ENCODE assay signal across 21 mouse cellular contexts in the genomic region with DNA sequence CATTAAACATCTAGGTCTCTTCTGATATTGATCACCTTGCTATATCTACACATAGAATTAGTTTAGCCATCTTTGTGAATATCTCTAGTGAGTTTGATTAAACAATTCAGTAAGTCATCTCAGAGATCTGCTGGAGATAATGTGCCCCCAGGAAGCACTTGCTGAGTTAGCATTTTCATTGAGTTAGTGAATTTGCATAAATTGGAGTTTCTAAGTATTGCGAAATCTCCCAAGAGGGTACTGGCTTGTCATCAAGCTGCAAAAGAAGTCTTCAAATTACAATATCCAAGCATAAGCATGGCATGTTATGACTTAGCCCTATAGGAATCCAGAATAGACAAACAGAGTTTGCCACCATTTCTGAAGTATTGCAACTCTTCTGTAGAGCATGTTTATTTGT.
A peak's percentile ranks its signal among the peaks of the same experiment; 100 is the strongest.
DNase-seq lines count a peak whose midpoint lies in the region; ATAC-seq and TF ChIP-seq lines count a peak whose summit lies in the region.
"Had no signal": no experiment of that assay in that cellular context is flagged by ENCODE, and none has a peak within 500 bp of the region (broad histone marks: within the 10 kb centered on the region; RNA-seq: fewer than 3 reads in every experiment).

No protein-coding gene starts in this region.

- H3K27me3 ChIP-seq in midbrain, embryonic 11.5 days (ENCODE audit: control insufficient read depth, insufficient read depth, low read length): no peaks in the 10 kb centered on the region
- no peaks in the 10 kb centered on the region for H3K27me3 ChIP-seq in midbrain, postnatal 0 days (ENCODE audit: insufficient read depth, low read length)
- H3K27me3 ChIP-seq: embryonic facial prominence, embryonic 12.5 days; forebrain, embryonic 13.5 days; forebrain, embryonic 15.5 days had no signal

- H3K4me2 ChIP-seq in midbrain, embryonic 11.5 days: no peak overlapping the region
- H3K4me2 ChIP-seq in midbrain, postnatal 0 days (ENCODE audit: low read depth, low read length, poor library complexity, severe bottlenecking): no peak overlapping the region
- H3K4me2 ChIP-seq: embryonic facial prominence, embryonic 12.5 days; forebrain, embryonic 13.5 days; forebrain, embryonic 15.5 days had no signal

- H3K4me1 ChIP-seq in midbrain, embryonic 11.5 days (ENCODE audit: control insufficient read depth, insufficient read depth, low read length): no peaks in the 10 kb centered on the region
- H3K4me1 ChIP-seq in midbrain, postnatal 0 days (ENCODE audit: insufficient read depth, low read length): no peaks in the 10 kb centered on the region
- H3K4me1 ChIP-seq: embryonic facial prominence, embryonic 12.5 days; forebrain, embryonic 13.5 days; forebrain, embryonic 15.5 days had no signal

- ATAC-seq in midbrain, embryonic 11.5 days (ENCODE audit: low FRiP score): no peak
- ATAC-seq in midbrain, postnatal 0 days (ENCODE audit: low FRiP score): no peak
- ATAC-seq: forebrain, embryonic 13.5 days; forebrain, embryonic 15.5 days; forebrain, postnatal 0 days had no signal

- no peaks in the 10 kb centered on the region for H3K9me3 ChIP-seq in midbrain, embryonic 11.5 days (ENCODE audit: control insufficient read depth, low read length)
- H3K9me3 ChIP-seq in midbrain, postnatal 0 days (ENCODE audit: low read length): no peaks in the 10 kb centered on the region
- H3K9me3 ChIP-seq: embryonic facial prominence, embryonic 10.5 days; embryonic facial prominence, embryonic 12.5 days; forebrain, embryonic 13.5 days; forebrain, embryonic 15.5 days had no signal

- H3K4me3 ChIP-seq in midbrain, embryonic 11.5 days (ENCODE audit: low read depth, low read length): no peak overlapping the region
- no peak overlapping the region for H3K4me3 ChIP-seq in midbrain, postnatal 0 days (ENCODE audit: low read depth, low read length)
- H3K4me3 ChIP-seq in gastrocnemius, adult 2 months: no peak overlapping the region
- H3K4me3 ChIP-seq: embryonic facial prominence, embryonic 10.5 days; embryonic facial prominence, embryonic 12.5 days; forebrain, embryonic 13.5 days; forebrain, embryonic 15.5 days had no signal

- intact Hi-C loops in gastrocnemius, adult 2 months (cut with DNase I): no loop called here

- H3K9ac ChIP-seq in midbrain, embryonic 11.5 days (ENCODE audit: low read length): no peak overlapping the region
- no peak overlapping the region for H3K9ac ChIP-seq in midbrain, postnatal 0 days (replicated peaks; ENCODE audit: low read length, poor library complexity, severe bottlenecking)
- H3K9ac ChIP-seq: embryonic facial prominence, embryonic 12.5 days; forebrain, embryonic 13.5 days; forebrain, embryonic 15.5 days; forebrain, postnatal 0 days had no signal

- 98% methylated on average over 1 of the region's 1 CpGs for WGBS in midbrain, embryonic 11.5 days
- 87% methylated on average over 1 of the region's 1 CpGs for WGBS in midbrain, postnatal 0 days

- no peaks in the 10 kb centered on the region for H3K36me3 ChIP-seq in midbrain, embryonic 11.5 days (ENCODE audit: control insufficient read depth, insufficient read depth, low read length)
- H3K36me3 ChIP-seq in midbrain, postnatal 0 days (ENCODE audit: insufficient read depth, low read length): no peaks in the 10 kb centered on the region
- H3K36me3 ChIP-seq: embryonic facial prominence, embryonic 10.5 days; embryonic facial prominence, embryonic 12.5 days; forebrain, embryonic 15.5 days; G1E had no signal

- DNase-seq in midbrain, embryonic 11.5 days (ENCODE audit: low spot score, missing footprints): peak; percentile 44
- DNase-seq in midbrain, postnatal 0 days (ENCODE audit: low spot score): no peak
- DNase-seq in NIH3T3 (ENCODE audit: low read depth): peak; percentile 44
- DNase-seq in gastrocnemius, adult 2 months: no peak
- DNase-seq in retina, postnatal 1 day: no peak
- DNase-seq: adrenal gland, adult 2 months; adrenal gland, postnatal 10 days; adrenal gland, postnatal 25 days; cerebellum, adult 11 months; cerebellum, adult 18-20 months; cerebellum, adult 8-10 months; cerebellum, adult 9-11 months; cerebellum, postnatal 14 days; cerebellum, postnatal 36 days; embryo, embryonic 11 days; forebrain, postnatal 0 days had no signal

- no peak for TF ChIP-seq CTCF in midbrain, postnatal 0 days (IDR thresholded peaks at IDR 0.05)
- no peak for TF ChIP-seq CTCF in gastrocnemius, adult 2 months (IDR thresholded peaks at IDR 0.05)

- no peak overlapping the region for H3K27ac ChIP-seq in midbrain, embryonic 11.5 days (ENCODE audit: low read depth, low read length)
- no peak overlapping the region for H3K27ac ChIP-seq in midbrain, postnatal 0 days (ENCODE audit: low read depth, low read length)
- H3K27ac ChIP-seq in gastrocnemius, adult 2 months: no peak overlapping the region
- H3K27ac ChIP-seq: embryonic facial prominence, embryonic 10.5 days; embryonic facial prominence, embryonic 12.5 days; forebrain, embryonic 13.5 days; forebrain, embryonic 15.5 days had no signal

Comparison
In these comparisons a context has a peak if more than half of its experiments do, and no peak if none do; other contexts are left out.
1. DNase-seq: peak in midbrain, embryonic 11.5 days (single experiment) and NIH3T3 (single experiment); none in midbrain, postnatal 0 days (single experiment), gastrocnemius, adult 2 months (single experiment) and retina, postnatal 1 day (single experiment).